Comparison of ENCODE assay signal across 24 mouse cellular contexts in the genomic region with DNA sequence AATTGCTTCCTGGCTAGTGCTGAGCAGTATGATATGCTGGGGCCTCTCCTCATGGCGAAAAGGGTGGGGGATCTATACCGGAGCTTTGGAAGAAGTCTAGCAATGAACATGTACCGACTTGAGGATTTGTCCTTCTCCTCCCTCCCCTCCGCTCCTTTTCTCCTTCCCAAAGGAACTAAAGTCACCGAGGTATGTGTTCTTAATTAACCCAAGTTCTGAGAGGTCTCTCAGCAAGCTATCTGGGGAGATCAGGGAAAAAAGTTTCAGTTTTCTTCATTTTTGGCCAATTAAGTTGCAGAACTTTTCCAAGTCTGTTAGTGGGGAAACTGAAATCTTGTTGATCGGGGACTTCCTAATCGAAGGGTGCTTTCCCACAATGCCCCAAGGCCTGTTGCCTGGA. TPM values are rescaled to one million over a fixed set of nuclear protein-coding genes. Genes with fewer than 3 reads are reported as not detected.
"Had no signal": no experiment of that assay in that cellular context is flagged by ENCODE, and none has a peak within 500 bp of the region (broad histone marks: within the 10 kb centered on the region; RNA-seq: fewer than 3 reads in every experiment).

A gene (minus strand): TSS at position 101 of the 400 bp plus-strand sequence.

- DNase-seq: lung, adult 18-20 months; lung, postnatal 10 days; lung, postnatal 4 days; retina, postnatal 1 day; spleen, adult 18-20 months; thymus, adult 18-20 months; thymus, postnatal 14 days; thymus, postnatal 36 days had no signal

- H3K4me3 ChIP-seq: midbrain, embryonic 10.5 days; midbrain, embryonic 12.5 days; midbrain, embryonic 15.5 days; neural tube, embryonic 12.5 days had no signal

- H3K9ac ChIP-seq: lung, embryonic 14.5 days; midbrain, embryonic 12.5 days; midbrain, embryonic 15.5 days; neural tube, embryonic 12.5 days had no signal

- ATAC-seq: midbrain, embryonic 15.5 days had no signal

- H3K27me3 ChIP-seq: midbrain, embryonic 12.5 days; midbrain, embryonic 15.5 days; neural tube, embryonic 12.5 days had no signal

- H3K9me3 ChIP-seq: midbrain, embryonic 10.5 days; midbrain, embryonic 12.5 days; midbrain, embryonic 15.5 days; neural tube, embryonic 12.5 days had no signal

- H3K4me1 ChIP-seq: midbrain, embryonic 10.5 days; midbrain, embryonic 12.5 days; midbrain, embryonic 15.5 days; neural tube, embryonic 12.5 days had no signal

- H3K36me3 ChIP-seq: midbrain, embryonic 10.5 days; midbrain, embryonic 12.5 days; midbrain, embryonic 15.5 days; neural tube, embryonic 12.5 days had no signal

- H3K4me2 ChIP-seq: lung, embryonic 14.5 days; midbrain, embryonic 12.5 days; midbrain, embryonic 15.5 days; neural tube, embryonic 12.5 days had no signal

- H3K27ac ChIP-seq: midbrain, embryonic 10.5 days; midbrain, embryonic 12.5 days; midbrain, embryonic 15.5 days; neural tube, embryonic 12.5 days had no signal

RNA-seq across cellular contexts. Expression of the gene that starts here (rescaled TPM):
- total RNA-seq: megakaryocyte, adult 5-6 weeks; megakaryocyte-erythroid progenitor cell, adult 5-6 weeks; midbrain, postnatal 0 days; monocyte, adult 5-6 weeks; neutrophil, adult 5-6 weeks had no signal
- polyA plus RNA-seq: lung, embryonic 14.5 days; lung, embryonic 16.5 days; midbrain, embryonic 10.5 days; midbrain, embryonic 12.5 days; midbrain, embryonic 15.5 days; midbrain, postnatal 0 days; neural tube, embryonic 12.5 days; neural tube, embryonic 14.5 days; small intestine, adult 2 months; stomach, embryonic 14.5 days; stomach, embryonic 16.5 days; thymus, postnatal 0 days had no signal
